Mouse (Mus musculus): Measurements from ENCODE around the gene Nrxn1. TPM values are rescaled to one million over a fixed set of nuclear protein-coding genes. Genes with fewer than 3 reads are reported as not detected.
A peak's percentile ranks its signal among the peaks of the same experiment; 100 is the strongest.
"Not testable (repeated sequence)": the region's sequence is repeated elsewhere in the genome, so short reads cannot be mapped to it uniquely, and the experiment has no call there.

The Nrxn1 gene
- polyA plus RNA-seq, 1 experiment from 2014 or later = 2.1 TPM

- Histone ChIP-seq H3K4me3 (ENCODE audit: low read depth, low read length) (no peak overlapping the region), H3K36me3 (ENCODE audit: insufficient read depth) (no peaks in the 10 kb centered on the region), H3K4me1 (ENCODE audit: insufficient read depth) (no peaks in the 10 kb centered on the region), H3K27me3 (ENCODE audit: insufficient read depth, low read length) (no peaks in the 10 kb centered on the region), H3K27ac (ENCODE audit: low read depth) (no peak overlapping the region), H3K9me3 (ENCODE audit: low read depth, low read length) (no peaks in the 10 kb centered on the region), H3K9ac (no peak overlapping the region), H3K4me2 (no peak overlapping the region)
- ATAC-seq (ENCODE audit: insufficient read depth) (no peak), DNase-seq (no peak)
- 70% methylated on average over 8 of the region's 8 CpGs for WGBS
- TF ChIP-seq CTCF (IDR thresholded peaks at IDR 0.05; ENCODE audit: low read depth) = no peak
Observed at GRCm38 (mm10) chr17:90544639-90545259, 548.1 kb downstream of the Nrxn1 start.

DNA sequence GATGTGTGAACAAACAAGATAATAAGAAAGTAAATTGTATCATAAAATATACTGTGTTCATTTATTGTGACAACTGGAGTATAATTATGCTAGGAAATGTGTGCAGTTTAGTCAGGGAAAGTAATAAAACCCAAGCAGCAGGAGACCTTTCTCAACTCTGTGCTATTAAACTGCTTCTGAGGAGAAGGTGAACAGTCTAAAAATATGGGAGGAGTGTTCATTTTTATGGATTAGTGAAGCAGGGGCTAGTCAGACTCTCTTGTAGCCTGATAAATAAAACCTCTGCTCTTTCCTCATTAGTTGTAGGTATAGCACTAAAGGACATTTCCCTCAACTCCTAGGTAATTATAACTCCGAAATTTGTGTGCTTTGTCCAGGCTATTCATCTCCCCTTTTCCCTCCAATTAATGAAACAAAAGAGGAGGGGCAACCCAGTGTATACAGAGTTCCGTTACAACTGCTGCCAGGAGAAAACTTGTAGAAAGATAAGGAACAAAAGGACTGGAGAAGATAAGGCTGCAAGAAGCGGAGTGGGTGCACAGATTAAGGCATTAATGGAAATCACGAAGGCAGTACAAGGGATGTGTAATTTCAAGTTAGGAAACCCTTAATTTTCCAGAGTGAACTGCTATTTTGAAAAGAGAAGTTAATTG, 548.8 kb downstream of the Nrxn1 start:
- no peak for ATAC-seq (ENCODE audit: insufficient read depth)

GRCm38 (mm10) chr17:90531443-90531842, 561.4 kb downstream of the Nrxn1 start:
- H3K36me3 ChIP-seq (ENCODE audit: insufficient read depth) = no peaks in the 10 kb centered on the region
- no peaks in the 10 kb centered on the region for H3K4me1 ChIP-seq (ENCODE audit: insufficient read depth)
- no peak overlapping the region for H3K4me2 ChIP-seq
- H3K4me3 ChIP-seq (ENCODE audit: low read depth, low read length) = no peak overlapping the region
- H3K9ac ChIP-seq = no peak overlapping the region
- no peak for TF ChIP-seq CTCF (IDR thresholded peaks at IDR 0.05; ENCODE audit: low read depth)
- DNase-seq (no peak), ATAC-seq (ENCODE audit: insufficient read depth) (no peak)
- H3K27me3 ChIP-seq (ENCODE audit: insufficient read depth, low read length) = no peaks in the 10 kb centered on the region
- 76% methylated on average over 2 of the region's 2 CpGs for WGBS
- H3K9me3 ChIP-seq (ENCODE audit: low read depth, low read length) = no peaks in the 10 kb centered on the region
- H3K27ac ChIP-seq (ENCODE audit: low read depth) = no peak overlapping the region

More for the DNA sequence above, 548.8 kb downstream of the Nrxn1 start:
- H3K27ac ChIP-seq (ENCODE audit: low read depth) = no peak overlapping the region
- no peaks in the 10 kb centered on the region for H3K27me3 ChIP-seq (ENCODE audit: insufficient read depth, low read length)
- WGBS = 18% methylated on average over 4 of the region's 4 CpGs
- H3K4me1 ChIP-seq (ENCODE audit: insufficient read depth) = no peaks in the 10 kb centered on the region
- DNase-seq = no peak
- no peak for TF ChIP-seq CTCF (IDR thresholded peaks at IDR 0.05; ENCODE audit: low read depth)
- H3K4me2 ChIP-seq = no peak overlapping the region
- H3K36me3 ChIP-seq (ENCODE audit: insufficient read depth) = no peaks in the 10 kb centered on the region
- H3K4me3 ChIP-seq (ENCODE audit: low read depth, low read length) = no peak overlapping the region
- H3K9me3 ChIP-seq (ENCODE audit: low read depth, low read length) = no peaks in the 10 kb centered on the region
- no peak overlapping the region for H3K9ac ChIP-seq

- H3K9me3 ChIP-seq (ENCODE audit: low read depth, low read length) = no peaks in the 10 kb centered on the region
- H3K4me2 ChIP-seq = no peak overlapping the region
- H3K27me3 ChIP-seq (ENCODE audit: insufficient read depth, low read length) = no peaks in the 10 kb centered on the region
- no peak for TF ChIP-seq CTCF (IDR thresholded peaks at IDR 0.05; ENCODE audit: low read depth)
- no peak for ATAC-seq (ENCODE audit: insufficient read depth)
- no peak overlapping the region for H3K9ac ChIP-seq
- DNase-seq = no peak
- H3K4me3 ChIP-seq (ENCODE audit: low read depth, low read length) = no peak overlapping the region
- H3K4me1 ChIP-seq (ENCODE audit: insufficient read depth) = no peaks in the 10 kb centered on the region
- no peaks in the 10 kb centered on the region for H3K36me3 ChIP-seq (ENCODE audit: insufficient read depth)
- WGBS = 66% methylated on average over 2 of the region's 2 CpGs
- H3K27ac ChIP-seq (ENCODE audit: low read depth) = no peak overlapping the region
Observed at GRCm38 (mm10) chr17:90506026-90506425, 586.8 kb downstream of the Nrxn1 start.

DNA sequence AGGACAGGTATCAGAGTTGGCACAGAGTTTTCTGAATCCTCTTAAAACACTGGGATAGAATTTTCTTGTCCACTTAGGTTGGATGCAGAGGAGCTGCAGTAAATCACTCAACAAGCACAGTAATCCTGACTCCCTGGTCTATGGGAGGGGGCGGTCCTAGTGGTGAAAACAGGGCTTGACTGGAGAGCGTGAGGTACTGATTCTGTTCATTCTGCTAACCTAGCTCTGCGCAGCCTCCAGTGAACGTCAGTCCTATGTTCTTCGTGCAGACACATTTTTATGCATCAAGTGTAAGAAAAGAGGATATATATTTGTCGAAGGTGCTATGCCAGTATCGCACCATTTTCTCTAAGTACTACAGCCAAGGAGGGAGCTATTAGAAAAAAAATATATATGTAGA, 588.9 kb downstream of the Nrxn1 start:
- H3K4me3 ChIP-seq (ENCODE audit: low read depth, low read length); H3K4me1 ChIP-seq (ENCODE audit: insufficient read depth); H3K36me3 ChIP-seq (ENCODE audit: insufficient read depth); H3K4me2 ChIP-seq; ATAC-seq (ENCODE audit: insufficient read depth); DNase-seq; H3K9me3 ChIP-seq (ENCODE audit: low read depth, low read length); H3K9ac ChIP-seq; H3K27me3 ChIP-seq (ENCODE audit: insufficient read depth, low read length); H3K27ac ChIP-seq (ENCODE audit: low read depth): not testable (repeated sequence)
- 67% methylated on average over 7 of the region's 7 CpGs for WGBS

DNA sequence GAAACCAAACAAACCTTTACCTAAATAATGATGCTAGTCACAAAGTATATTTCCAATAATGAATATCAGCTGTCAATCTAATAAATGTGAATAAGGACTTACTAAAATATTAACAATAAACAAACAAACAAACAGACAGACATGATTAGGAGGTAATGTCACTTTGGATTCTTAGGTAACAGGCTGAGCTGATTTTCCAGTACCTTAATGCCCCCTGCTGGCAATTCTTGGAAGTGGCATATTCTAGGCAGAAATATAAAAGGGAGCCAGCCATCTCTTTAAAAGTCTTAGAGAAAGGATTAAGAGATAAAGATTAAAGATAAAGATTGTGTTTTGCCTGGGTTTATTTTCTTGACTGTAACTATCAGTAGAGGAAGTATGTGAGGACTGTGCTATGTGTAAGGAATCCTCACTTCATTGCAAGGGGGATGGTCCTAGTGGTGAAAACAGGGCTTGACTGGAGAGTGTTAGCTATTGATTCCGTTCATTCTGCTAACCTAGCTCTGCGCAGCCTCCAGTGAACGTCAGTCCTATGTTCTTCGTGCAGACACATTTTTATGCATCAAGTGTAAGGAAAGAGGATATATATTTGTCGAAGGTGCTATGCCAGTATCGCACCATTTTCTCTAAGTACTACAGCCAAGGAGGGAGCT, 591.7 kb downstream of the Nrxn1 start:
- Histone ChIP-seq H3K9me3 (ENCODE audit: low read depth, low read length) (no peaks in the 10 kb centered on the region), H3K4me3 (ENCODE audit: low read depth, low read length) (no peak overlapping the region), H3K4me2 (no peak overlapping the region), H3K27me3 (ENCODE audit: insufficient read depth, low read length) (no peaks in the 10 kb centered on the region), H3K4me1 (ENCODE audit: insufficient read depth) (no peaks in the 10 kb centered on the region), H3K36me3 (ENCODE audit: insufficient read depth) (no peaks in the 10 kb centered on the region), H3K9ac (no peak overlapping the region), H3K27ac (ENCODE audit: low read depth) (no peak overlapping the region)
- 48% methylated on average over 6 of the region's 6 CpGs for WGBS
- peak; percentile 82 for DNase-seq
- ATAC-seq (ENCODE audit: insufficient read depth) = no peak
- TF ChIP-seq CTCF (IDR thresholded peaks at IDR 0.05; ENCODE audit: low read depth) = peak; percentile 78

- H3K4me1 ChIP-seq (ENCODE audit: insufficient read depth) = no peaks in the 10 kb centered on the region
Observed at GRCm38 (mm10) chr17:90479531-90480250, 613.2 kb downstream of the Nrxn1 start.

More at GRCm38 (mm10) chr17:90479531-90480250, 613.2 kb downstream of the Nrxn1 start:
- no peak overlapping the region for H3K4me3 ChIP-seq (ENCODE audit: low read depth, low read length)
- H3K27me3 ChIP-seq (ENCODE audit: insufficient read depth, low read length) = no peaks in the 10 kb centered on the region
- no peak overlapping the region for H3K4me2 ChIP-seq
- ATAC-seq (ENCODE audit: insufficient read depth) (no peak), DNase-seq (no peak)
- no peak overlapping the region for H3K9ac ChIP-seq
- no peak overlapping the region for H3K27ac ChIP-seq (ENCODE audit: low read depth)
- H3K9me3 ChIP-seq (ENCODE audit: low read depth, low read length) = no peaks in the 10 kb centered on the region
- no peak for TF ChIP-seq CTCF (IDR thresholded peaks at IDR 0.05; ENCODE audit: low read depth)
- H3K36me3 ChIP-seq (ENCODE audit: insufficient read depth) = no peaks in the 10 kb centered on the region
